Mouse (Mus musculus): ENCODE measurements at regions not wholly inside any gene's neighbourhood (a gene's known extent, or its start where the extent isn't known, plus 50 kb on each side); places are given as distances from the start of the nearest gene placed in this dataset.
A peak's percentile ranks its signal among the peaks of the same experiment; 100 is the strongest.
"Not testable (repeated sequence)": the region's sequence is repeated elsewhere in the genome, so short reads cannot be mapped to it uniquely, and the experiment has no call there.

DNA sequence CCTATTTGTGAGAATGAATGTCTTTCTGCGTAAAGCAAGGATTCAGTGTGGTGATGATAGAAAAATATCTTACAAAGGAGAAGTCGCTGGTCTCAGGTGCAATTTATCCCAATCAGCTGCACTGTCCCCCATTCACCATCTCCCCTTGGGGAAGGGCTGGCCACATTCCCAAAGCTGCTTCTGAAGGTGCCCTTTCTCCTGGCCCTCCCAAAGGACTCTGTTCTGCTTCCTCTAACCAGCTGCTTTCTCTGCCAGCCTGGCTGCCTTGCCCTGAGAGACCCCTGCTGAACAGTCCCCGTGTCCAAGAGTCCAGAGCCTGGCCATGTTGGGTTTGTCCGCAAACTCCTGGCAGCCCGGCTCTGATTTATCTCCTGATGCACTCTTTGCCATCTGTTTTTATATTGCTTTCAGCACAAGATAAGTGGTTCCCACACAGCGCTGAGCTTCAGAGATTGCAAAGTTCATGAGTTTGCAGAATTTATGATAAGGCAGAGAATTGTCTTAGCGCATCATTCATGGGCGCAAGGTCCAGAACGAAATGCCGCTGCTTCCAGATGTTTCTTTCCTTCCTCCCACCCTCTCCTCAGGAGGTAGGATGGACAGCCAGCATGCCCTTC is 102.2 kb upstream of the Nxpe4 start:
- H3K27me3 ChIP-seq (ENCODE audit: low read depth, poor library complexity, severe bottlenecking) = no peaks in the 10 kb centered on the region
- H3K27ac ChIP-seq (replicated peaks) = no peak overlapping the region
- H3K4me3 ChIP-seq = no peak overlapping the region
- DNase-seq (ENCODE audit: low spot score) = no peak
- no peaks in the 10 kb centered on the region for H3K36me3 ChIP-seq
- H3K4me1 ChIP-seq = peaks cover 11% of the 10 kb centered on the region
- H3K9me3 ChIP-seq (replicated peaks) = no peaks in the 10 kb centered on the region
- 93% methylated on average over 10 of the region's 10 CpGs for WGBS

- 0 out of 2 replicates have a peak, but pooled peaks cover 2% of the 10 kb centered on the region for H3K4me1 ChIP-seq
- 88% methylated on average over 4 of the region's 4 CpGs for WGBS
- no peak overlapping the region for H3K27ac ChIP-seq (replicated peaks)
- no peaks in the 10 kb centered on the region for H3K36me3 ChIP-seq
- H3K27me3 ChIP-seq (ENCODE audit: low read depth, poor library complexity, severe bottlenecking) = no peaks in the 10 kb centered on the region
- no peak overlapping the region for H3K4me3 ChIP-seq
- DNase-seq (ENCODE audit: low spot score) = no peak
- no peaks in the 10 kb centered on the region for H3K9me3 ChIP-seq (replicated peaks)
Measured at GRCm38 (mm10) chr9:48060996-48061395, 100.8 kb upstream of the Nxpe4 start.

- WGBS = 86% methylated on average over 7 of the region's 7 CpGs
- DNase-seq (ENCODE audit: low spot score) = no peak
Measured at GRCm38 (mm10) chr9:48066730-48067345, 95.0 kb upstream of the Nxpe4 start.

DNA sequence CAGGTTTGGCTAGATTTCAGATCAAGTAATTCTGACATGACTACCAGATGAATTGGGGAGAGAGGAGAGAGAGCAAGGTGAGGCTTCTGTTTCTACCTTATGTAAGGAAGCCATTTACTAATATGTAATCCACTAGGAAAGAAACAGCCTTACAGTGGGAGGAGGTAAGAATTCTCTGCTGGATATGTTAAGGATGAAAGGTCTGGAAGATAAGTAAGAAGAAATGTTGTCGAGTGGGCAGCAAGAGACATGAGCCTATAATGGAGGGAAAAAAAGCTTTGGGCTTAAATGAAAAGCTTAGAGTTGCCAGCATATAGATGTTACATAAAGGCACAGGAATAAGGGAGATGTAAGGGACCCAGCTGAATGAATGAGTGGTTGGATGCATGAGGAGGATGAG is 89.2 kb upstream of the Nxpe4 start:
- no peak for DNase-seq (ENCODE audit: low spot score)
- no peak overlapping the region for H3K4me3 ChIP-seq
- peaks cover 2% of the 10 kb centered on the region; the same call in 1 of the 2 replicates for H3K4me1 ChIP-seq
- no peaks in the 10 kb centered on the region for H3K36me3 ChIP-seq
- no peaks in the 10 kb centered on the region for H3K27me3 ChIP-seq (ENCODE audit: low read depth, poor library complexity, severe bottlenecking)
- H3K9me3 ChIP-seq (replicated peaks) = no peaks in the 10 kb centered on the region
- no peak overlapping the region for H3K27ac ChIP-seq (replicated peaks)
- 78% methylated on average over 1 of the region's 1 CpGs for WGBS

More at GRCm38 (mm10) chr9:48066730-48067345, 95.0 kb upstream of the Nxpe4 start:
- Histone ChIP-seq H3K4me3 (no peak overlapping the region), H3K4me1 (no peaks in the 10 kb centered on the region), H3K27ac (replicated peaks) (no peak overlapping the region), H3K36me3 (no peaks in the 10 kb centered on the region), H3K9me3 (replicated peaks) (no peaks in the 10 kb centered on the region), H3K27me3 (ENCODE audit: low read depth, poor library complexity, severe bottlenecking) (no peaks in the 10 kb centered on the region)

DNA sequence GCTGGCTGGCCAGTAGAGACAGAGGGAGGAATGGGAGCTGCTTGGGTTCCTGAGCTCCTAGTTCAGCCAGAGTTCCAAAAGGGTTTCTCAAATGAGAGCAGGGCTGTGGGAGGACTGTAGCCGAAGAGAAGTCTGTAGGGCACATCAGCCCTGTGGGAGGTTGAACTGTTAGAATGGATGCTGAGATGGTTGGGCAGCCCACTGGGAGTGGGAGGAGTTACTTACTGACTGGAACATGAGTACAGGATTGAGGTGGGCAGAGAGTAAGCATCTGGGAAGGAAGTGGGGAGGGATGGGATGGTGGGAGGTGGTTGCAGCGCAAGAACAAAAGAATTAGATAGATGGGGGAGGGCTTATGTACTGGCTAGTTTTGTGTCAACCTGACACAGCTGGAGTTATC is 88.7 kb upstream of the Nxpe4 start:
- WGBS = 70% methylated on average over 2 of the region's 2 CpGs
- H3K4me3 ChIP-seq = no peak overlapping the region
- DNase-seq (ENCODE audit: low spot score) = no peak
- H3K4me1 ChIP-seq = peaks cover 2% of the 10 kb centered on the region; the same call in 1 of the 2 replicates
- H3K9me3 ChIP-seq (replicated peaks) = no peaks in the 10 kb centered on the region
- H3K27me3 ChIP-seq (ENCODE audit: low read depth, poor library complexity, severe bottlenecking) = no peaks in the 10 kb centered on the region
- no peak overlapping the region for H3K27ac ChIP-seq (replicated peaks)
- no peaks in the 10 kb centered on the region for H3K36me3 ChIP-seq

GRCm38 (mm10) chr9:48075661-48076240 is 86.1 kb upstream of the Nxpe4 start:
- no peak overlapping the region for H3K4me3 ChIP-seq
- no peak for DNase-seq (ENCODE audit: low spot score)
- no peak overlapping the region for H3K27ac ChIP-seq (replicated peaks)
- WGBS = 76% methylated on average over 5 of the region's 5 CpGs
- no peaks in the 10 kb centered on the region for H3K27me3 ChIP-seq (ENCODE audit: low read depth, poor library complexity, severe bottlenecking)
- no peaks in the 10 kb centered on the region for H3K36me3 ChIP-seq
- H3K9me3 ChIP-seq (replicated peaks) = no peaks in the 10 kb centered on the region
- H3K4me1 ChIP-seq = peaks cover 2% of the 10 kb centered on the region; the same call in 1 of the 2 replicates

GRCm38 (mm10) chr9:48082461-48082860 is 79.4 kb upstream of the Nxpe4 start:
- Histone ChIP-seq H3K9me3 (replicated peaks) (no peaks in the 10 kb centered on the region), H3K36me3 (no peaks in the 10 kb centered on the region), H3K27ac (replicated peaks) (0 out of 2 replicates have a peak overlapping the region, but pooled peaks have one; percentile 43), H3K4me3 (no peak overlapping the region), H3K27me3 (ENCODE audit: low read depth, poor library complexity, severe bottlenecking) (no peaks in the 10 kb centered on the region), H3K4me1 (peaks cover 17% of the 10 kb centered on the region)
- DNase-seq (ENCODE audit: low spot score) = no peak
- 31% methylated on average over 6 of the region's 6 CpGs for WGBS

- not testable (repeated sequence) for H3K27me3 ChIP-seq (ENCODE audit: low read depth, poor library complexity, severe bottlenecking); H3K27ac ChIP-seq (replicated peaks); H3K36me3 ChIP-seq; DNase-seq (ENCODE audit: low spot score); H3K4me3 ChIP-seq; H3K9me3 ChIP-seq (replicated peaks)
- WGBS = 55% methylated on average over 5 of the region's 5 CpGs
- H3K4me1 ChIP-seq = peaks cover 17% of the 10 kb centered on the region
Measured at GRCm38 (mm10) chr9:48084196-48084595, 77.6 kb upstream of the Nxpe4 start.

- 92% methylated on average over 5 of the region's 5 CpGs for WGBS
Measured at GRCm38 (mm10) chr9:48089661-48090060, 72.2 kb upstream of the Nxpe4 start.

DNA sequence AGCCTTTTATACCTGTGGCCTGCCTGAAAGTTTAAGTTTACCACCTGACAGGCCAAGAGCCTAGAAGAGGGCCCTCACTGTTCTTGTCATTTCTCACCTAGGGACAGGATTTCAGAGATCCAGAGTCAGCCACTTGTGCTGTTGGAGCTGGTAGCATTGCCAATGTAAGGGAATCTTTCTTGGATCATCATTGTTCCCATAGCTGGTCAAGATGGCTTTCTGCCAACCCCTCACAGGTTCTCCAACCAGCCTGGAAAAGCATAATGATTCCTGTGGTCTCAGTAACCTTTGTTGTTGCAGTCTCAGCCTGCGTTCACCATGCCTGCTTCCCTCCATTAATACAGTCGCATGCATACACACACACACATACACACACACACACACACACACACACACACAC is 67.1 kb upstream of the Nxpe4 start:
- Histone ChIP-seq H3K36me3 (no peaks in the 10 kb centered on the region), H3K27me3 (ENCODE audit: low read depth, poor library complexity, severe bottlenecking) (no peaks in the 10 kb centered on the region), H3K9me3 (replicated peaks) (no peaks in the 10 kb centered on the region), H3K4me1 (peaks cover 8% of the 10 kb centered on the region), H3K27ac (replicated peaks) (no peak overlapping the region), H3K4me3 (no peak overlapping the region)
- no peak for DNase-seq (ENCODE audit: low spot score)
- WGBS = 95% methylated on average over 2 of the region's 2 CpGs

More at GRCm38 (mm10) chr9:48089661-48090060, 72.2 kb upstream of the Nxpe4 start:
- no peaks in the 10 kb centered on the region for H3K36me3 ChIP-seq
- no peak overlapping the region for H3K27ac ChIP-seq (replicated peaks)
- no peaks in the 10 kb centered on the region; the same call in 1 of the 2 replicates for H3K27me3 ChIP-seq (ENCODE audit: low read depth, poor library complexity, severe bottlenecking)
- no peaks in the 10 kb centered on the region for H3K4me1 ChIP-seq
- no peak overlapping the region for H3K4me3 ChIP-seq
- no peak for DNase-seq (ENCODE audit: low spot score)
- H3K9me3 ChIP-seq (replicated peaks) = no peaks in the 10 kb centered on the region

GRCm38 (mm10) chr9:48099846-48100245 is 62.0 kb upstream of the Nxpe4 start:
- Histone ChIP-seq H3K9me3 (replicated peaks) (no peaks in the 10 kb centered on the region), H3K36me3 (no peaks in the 10 kb centered on the region), H3K27ac (replicated peaks) (no peak overlapping the region), H3K27me3 (ENCODE audit: low read depth, poor library complexity, severe bottlenecking) (no peaks in the 10 kb centered on the region), H3K4me1 (peaks cover 14% of the 10 kb centered on the region), H3K4me3 (no peak overlapping the region)
- 89% methylated on average over 4 of the region's 4 CpGs for WGBS
- DNase-seq (ENCODE audit: low spot score) = no peak

GRCm38 (mm10) chr9:48106441-48107167 is 55.2 kb upstream of the Nxpe4 start:
- no peak for DNase-seq (ENCODE audit: low spot score)
- Histone ChIP-seq H3K27ac (replicated peaks) (no peak overlapping the region), H3K27me3 (ENCODE audit: low read depth, poor library complexity, severe bottlenecking) (no peaks in the 10 kb centered on the region), H3K36me3 (no peaks in the 10 kb centered on the region), H3K4me3 (no peak overlapping the region), H3K9me3 (replicated peaks) (no peaks in the 10 kb centered on the region), H3K4me1 (peaks cover 19% of the 10 kb centered on the region)
- 44% methylated on average over 2 of the region's 2 CpGs for WGBS

Measured in midbrain, embryonic 10.5 days (tissue).